Mouse (Mus musculus) CD4-positive, CD25-positive, alpha-beta regulatory T cell, adult 4 months (primary cell): Measurements from ENCODE around the gene Miga2. TPM values are rescaled to one million over a fixed set of nuclear protein-coding genes. Genes with fewer than 3 reads are reported as not detected.
A peak's percentile ranks its signal among the peaks of the same experiment; 100 is the strongest.

Source experiments
- ATAC-seq: one replicate; pipeline ENCODE4 v1.8.0; 2017
- polyA plus RNA-seq, 2 experiments: library from polyadenylated mRNA; unstranded; fragments of 100-300 nt; shearing (Covaris generic); gene quantifications; one replicate each; pipeline ENCODE4 v1.2.1; 2017

Gene Miga2
- polyA plus RNA-seq, 2 experiments from 2014 or later, result 5.0 to 8.3 TPM

DNA sequence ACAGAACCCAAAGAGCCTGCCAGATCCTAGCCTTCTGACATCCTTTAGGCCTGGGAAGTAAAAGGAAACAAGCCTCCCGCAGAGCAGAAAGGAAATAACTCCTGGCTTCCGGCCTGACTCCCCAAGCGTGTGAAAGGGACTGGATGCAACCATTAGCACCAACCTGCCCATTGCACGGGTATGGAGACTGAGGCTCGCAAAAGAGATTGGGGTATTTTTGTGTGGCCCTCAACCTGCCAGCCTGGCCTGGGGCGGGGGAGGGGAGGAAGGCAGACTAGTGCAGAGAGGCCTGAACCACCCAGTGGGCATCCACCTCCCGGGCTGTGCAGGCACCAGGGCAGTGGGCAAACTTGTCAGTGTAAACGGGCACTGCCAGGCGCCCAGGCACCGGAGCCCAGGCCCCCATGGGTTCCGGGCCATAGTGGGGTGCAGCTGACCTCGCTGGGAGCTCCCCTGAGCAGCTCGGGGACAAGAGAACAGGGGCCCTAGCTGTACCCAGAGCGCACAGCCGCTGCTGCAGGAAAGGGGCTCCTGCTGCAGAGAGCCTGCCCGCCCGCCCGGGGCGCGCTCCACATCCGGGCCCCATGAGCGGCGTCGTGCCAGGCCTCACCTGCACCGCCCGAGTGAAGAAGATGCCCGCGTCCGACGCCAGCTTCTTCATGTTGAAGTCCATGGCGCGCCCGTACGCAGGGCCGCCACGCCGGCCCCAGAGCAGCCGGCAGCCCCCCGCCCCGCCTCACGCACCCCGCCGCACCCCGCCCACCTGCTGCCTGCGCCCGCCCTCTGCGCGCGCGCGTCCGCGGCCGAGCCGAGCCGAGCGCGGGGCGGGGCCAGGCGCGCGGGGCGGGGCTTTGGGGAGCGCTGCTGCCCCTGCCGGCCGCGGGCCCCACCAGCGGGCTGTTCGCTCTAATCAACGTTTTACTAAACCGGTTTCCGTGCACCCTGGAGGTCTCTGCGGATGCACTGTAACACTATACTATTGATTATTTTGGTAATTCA, 5.2 kb upstream of the Miga2 start, which contains the start of gene Sh3glb2:
Gene Sh3glb2, minus strand, starts transcription at position 805 of the 999 bp plus-strand sequence.
- ATAC-seq, result peak; percentile 75

DNA sequence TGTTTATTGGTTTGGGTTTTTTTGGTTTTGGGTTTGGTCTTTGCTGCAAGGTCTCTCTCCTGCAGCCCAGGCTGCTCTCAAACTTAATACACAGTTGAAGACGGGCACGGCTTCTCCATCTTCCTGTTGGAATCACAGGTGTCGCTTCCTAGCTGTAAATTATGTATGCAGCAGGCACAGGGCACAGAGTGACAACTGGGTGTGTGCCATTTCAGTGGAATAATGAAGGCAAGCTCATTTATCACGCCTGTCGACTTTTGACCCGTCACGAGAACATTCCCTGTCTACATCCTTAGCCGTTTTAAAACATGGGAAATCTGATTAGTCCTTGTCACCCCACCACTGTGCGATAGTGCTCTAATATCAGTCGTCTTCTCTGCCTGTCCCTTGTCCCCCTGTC, 3.4 kb upstream of the Miga2 start:
- no peak for ATAC-seq

DNA sequence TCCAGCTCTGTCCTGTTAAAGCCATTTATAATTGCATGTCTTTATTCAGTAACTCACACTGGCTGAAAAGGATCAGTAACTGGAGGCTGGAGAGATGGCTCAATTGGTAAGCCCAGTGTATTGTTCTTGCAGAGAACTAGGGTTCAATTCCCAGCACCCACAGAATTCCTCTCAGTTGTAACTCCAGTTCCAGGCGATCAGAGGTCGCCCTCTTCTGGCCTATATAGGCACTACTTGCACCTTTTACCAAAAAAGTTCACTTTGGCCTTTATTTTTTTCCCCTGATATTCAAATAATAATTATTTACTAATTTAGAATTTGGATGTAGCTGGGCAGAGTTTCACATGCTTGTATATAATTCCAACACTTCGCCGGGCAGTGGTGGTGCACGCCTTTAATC, 1.2 kb upstream of the Miga2 start:
- no peak for ATAC-seq

DNA sequence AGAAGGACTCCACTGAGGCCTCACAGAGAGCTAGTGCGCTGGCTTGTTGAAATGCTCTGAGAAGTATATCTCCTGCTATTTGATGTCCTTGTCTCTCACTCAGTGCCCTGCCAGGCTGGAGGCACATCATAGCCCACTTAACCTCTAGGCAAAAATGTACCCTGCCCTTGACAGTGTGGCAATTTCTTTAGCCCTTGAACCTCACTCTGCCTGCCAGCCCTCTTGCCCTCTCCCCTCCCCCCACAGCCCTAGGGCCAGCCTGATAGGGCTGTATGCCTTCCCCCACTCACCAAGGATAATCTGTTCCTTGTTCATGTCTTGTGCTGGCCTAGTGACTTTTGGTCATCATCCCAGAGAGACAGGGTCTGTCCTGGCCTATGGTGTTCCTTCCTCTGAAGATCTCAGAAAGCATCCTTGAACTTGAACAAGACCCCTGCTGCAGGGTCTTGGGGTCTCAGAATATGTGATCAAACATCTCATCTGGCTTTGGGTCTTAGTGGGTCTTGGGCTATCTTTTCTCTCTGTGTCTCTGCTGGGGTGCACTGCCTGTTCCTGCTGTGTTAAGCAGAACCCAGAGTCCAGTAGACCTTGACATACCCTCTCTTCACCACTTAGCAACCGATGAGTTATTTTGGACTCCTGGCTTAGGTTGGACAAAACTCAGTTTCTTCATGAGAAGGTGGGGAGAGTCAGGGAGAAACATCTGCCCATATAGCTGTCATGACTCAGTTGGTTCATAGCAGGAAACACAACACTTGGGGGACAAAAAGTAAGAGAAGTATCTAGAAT, 1.4 kb downstream of the Miga2 start:
- ATAC-seq, result no peak

DNA sequence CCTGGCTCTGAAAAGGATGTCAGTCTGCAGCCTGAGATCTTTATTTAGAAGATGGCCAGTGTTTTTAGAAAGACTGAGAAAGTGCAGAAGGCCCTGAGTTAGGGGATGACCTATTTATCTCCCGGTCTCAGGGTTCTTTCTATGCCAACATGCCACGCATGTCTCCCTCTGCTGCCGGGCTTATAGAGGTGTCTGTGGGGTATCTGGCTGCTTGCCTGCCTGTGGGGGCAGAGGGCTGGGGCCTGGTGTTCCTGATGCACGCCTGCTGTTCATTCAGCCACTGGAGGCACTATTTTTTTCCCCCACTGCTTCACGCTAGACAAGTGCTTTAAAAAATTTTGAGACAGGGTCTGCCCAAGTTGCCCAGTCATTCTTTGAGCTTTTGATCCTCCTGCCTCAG, 2.2 kb downstream of the Miga2 start:
- ATAC-seq, result no peak

DNA sequence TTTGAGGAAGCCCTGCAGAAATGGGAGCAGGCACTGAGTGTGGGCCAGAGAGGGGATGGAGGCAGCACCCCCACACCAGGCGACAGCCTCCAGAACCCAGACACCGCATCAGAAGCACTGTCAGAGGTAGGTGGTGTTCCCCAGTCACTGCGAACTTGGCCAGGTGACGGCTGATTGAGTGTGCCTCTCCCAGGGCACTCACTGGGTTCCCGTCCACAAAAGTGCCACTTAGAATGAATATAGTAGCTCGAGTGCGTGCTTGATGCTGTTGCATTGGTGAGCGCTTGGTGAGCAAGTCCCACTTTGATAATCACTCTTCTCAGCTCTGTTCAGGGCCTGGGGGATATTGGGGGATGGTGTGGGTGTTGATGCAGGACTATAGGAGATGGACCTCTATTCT, 7.5 kb downstream of the Miga2 start:
- no peak for ATAC-seq

DNA sequence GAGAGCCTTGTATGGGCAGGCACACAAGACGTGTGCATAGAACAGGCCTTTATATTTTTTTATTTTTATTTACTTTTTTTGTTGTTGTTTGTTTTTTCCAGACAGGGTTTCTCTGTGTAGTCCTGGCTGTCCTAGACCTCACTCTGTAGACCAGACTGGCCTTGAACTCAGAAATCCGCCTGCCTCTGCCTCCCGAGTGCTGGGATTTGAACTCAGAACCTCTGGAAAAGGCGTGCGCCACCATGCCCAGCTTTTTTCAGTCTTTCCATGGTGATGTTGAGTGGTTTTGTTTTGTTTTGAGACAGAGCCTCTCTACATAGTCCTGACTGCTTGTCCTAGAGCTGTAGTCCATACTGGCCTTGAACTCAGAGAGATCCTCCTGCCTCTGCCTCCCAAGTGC, 8.7 kb downstream of the Miga2 start:
- ATAC-seq, result no peak

DNA sequence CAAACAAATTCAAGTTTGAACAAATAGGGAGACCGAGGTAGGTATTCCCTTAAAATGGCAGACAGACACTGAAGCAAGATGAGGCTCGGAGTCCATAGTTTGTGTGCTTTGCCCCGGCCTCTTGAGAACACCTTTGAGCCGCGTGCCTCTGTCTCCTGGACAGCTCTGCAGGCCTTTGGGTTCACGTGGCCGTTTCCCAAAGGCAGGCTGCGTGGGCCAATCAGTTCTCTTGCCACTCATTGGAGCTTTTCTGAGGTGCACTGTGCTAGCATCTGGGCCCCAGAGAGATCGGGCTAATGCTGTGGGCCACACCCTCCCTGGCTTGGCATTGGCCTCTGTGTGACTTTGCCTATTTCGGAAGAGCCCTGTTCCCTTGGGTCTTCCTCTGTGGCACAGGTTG, 11.9 kb downstream of the Miga2 start:
- ATAC-seq, result no peak

DNA sequence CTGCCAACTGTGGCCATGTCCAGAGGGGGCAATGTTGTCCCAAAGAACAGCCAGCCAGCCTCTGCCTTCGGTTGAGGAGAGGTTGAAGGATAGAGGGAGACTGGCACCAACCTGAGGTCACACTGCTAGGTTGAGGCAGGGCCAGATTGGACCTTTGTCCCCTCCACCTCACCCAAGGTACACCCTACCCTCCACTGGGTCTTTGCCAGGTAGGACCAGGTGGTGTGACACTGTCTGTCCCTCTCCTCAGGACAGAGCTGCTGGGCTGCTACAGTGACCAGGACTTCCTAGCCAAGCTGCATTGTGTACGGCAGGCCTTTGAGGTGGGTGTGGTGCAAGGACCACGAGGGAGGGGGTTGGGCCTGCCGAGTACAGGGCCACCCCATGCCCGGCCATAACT, 13.7 kb downstream of the Miga2 start:
- no peak for ATAC-seq

DNA sequence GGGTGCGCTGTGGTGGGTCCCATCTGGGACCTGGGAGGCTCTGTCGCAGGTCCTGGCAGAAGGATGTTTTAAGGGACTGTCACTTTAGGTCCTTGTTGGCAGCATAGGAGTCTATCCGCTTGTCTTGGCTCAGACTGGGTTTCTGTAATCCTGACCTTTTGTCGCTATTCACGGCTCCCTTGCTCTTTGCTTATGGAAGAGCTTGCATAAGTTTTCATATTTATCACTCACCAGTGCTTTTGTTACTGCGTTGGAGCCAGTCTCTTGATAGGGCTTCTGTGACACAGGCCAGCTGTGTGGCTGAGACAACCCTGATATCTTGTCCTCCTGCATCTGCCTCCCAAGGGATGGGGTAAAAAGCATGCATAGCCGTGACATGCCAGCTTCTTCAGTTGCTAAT, 15.3 kb downstream of the Miga2 start:
- ATAC-seq, result no peak

DNA sequence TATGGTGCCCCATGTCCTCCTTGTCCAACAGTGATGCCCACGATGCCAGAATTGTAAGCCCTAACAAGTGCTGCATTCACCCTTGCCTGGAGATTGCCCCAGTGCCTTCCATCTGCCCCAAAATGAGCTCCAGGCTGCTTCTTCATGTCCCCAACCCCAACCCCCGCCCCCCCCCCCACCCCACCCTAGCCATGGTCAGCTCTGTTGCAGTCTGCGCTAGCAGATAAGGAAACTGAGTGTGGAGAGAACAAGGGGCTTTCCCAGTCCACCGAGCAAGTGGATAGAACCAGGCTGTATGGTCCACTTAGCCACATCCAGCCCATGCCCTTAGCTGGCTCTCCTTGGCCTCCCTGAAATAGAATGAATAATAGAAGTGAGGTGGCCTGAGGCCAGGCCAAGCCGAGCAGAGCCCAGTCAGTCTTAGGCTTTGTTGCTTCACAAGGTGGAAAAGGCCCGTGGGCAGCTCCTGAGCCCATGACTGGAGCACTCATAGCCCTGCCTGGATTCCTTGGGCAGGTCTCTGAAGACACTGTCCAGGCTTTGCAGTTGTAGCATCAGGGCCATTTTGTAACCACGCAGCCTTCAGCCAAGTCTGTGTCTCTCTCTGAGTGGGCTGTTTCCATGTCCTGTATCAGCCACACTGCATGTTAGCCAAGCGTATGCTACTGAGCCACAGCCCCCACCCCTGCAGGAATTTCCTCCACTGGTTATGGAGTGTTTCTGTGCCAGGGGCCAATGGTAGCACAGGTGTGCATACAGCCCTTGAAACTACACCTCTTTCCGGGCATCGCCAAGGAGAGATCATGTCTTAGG, 16.7 kb downstream of the Miga2 start:
- ATAC-seq, result no peak

DNA sequence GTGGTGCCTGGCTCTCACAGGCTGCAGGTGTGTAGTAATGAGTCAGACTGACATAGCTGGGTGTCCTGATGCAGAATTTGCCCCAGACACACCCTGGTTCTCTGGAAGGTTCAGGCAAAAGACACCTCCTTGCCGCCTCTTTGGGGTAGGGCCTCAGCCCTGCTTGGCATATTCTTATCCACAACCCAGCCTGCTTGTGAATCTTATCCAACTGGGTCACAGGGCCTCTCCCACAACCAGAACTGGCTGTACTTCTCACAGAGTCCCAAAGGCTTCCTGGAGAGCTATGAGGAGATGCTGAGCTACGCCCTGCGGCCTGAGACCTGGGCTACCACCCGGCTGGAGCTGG, 17.3 kb downstream of the Miga2 start:
- ATAC-seq, result no peak

DNA sequence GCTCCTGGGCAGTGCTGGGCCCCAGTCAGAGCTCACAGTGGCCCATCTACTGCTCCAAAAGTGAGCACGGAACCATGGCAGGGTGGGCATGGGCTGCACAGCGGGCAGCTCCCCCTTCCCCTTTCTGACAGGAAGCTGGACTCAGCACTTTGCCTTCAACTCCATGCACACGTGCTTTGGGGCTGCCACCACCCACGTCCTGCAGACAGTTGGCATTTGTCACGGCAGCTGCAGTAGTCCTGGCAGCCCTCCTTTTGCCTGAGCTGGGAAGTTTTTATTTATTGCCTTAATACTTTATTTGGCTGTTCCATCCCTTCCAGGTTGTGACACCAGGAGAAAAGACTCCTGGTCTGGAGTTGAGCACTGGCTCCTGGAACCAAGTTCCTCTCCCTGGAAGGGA, 20.8 kb downstream of the Miga2 start:
- ATAC-seq, result no peak

DNA sequence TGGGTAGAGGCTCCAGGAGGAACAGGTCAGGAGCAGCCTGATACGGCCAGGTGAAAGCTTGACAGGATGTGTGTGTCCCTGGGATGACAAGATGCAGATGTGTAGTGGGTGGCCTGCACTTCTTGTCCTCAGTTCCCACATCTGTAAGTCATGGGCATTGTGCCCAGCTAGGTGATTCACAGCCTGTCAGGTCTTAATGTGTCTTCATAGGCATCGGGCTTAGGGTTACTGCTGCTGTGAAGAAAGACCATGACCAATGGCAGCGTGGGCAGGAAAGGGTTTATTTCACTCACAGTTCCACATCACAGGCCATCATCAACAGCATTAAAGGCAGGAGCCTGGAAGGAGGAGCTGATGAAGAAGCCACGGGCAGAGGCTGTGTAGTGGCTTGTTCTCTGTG, 21.6 kb downstream of the Miga2 start:
- ATAC-seq, result no peak

DNA sequence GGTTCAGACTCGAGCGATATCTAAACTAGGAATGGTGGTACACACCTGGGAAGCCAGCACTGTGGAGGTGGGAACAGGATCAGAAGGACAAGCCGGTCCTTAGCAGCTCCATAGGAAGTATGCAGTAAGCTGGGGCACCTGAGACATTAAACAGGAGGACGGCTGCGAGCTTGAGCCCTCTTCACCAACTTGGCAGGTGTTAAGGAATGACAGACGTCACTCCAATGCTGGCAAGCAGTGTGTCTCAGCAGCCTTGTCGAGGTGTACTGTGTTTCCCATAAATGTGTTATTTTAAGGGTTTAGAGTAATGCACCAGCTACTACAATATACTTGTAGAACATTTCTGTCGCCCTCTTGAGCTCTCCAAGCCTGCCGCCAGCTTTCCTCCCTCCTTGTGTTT, 22.9 kb downstream of the Miga2 start:
- no peak for ATAC-seq

DNA sequence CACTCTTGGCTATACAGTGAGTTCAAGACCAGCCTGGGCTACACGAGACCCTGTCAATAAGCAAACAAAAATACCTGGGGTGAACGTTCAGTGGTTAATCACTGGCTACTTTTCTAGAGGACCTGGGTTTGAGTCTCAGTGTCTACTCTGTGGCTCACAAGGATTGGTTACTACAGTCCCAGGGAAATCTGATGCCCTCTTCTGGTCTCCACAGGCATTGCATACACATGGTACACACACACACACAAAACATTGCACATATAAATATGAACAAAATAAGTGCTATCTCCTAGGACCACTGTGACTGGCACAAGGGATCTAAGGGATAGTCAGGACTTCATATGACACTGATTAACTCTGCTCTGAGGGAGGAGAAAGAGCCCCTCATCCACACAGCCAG, 25.0 kb downstream of the Miga2 start:
- no peak for ATAC-seq

DNA sequence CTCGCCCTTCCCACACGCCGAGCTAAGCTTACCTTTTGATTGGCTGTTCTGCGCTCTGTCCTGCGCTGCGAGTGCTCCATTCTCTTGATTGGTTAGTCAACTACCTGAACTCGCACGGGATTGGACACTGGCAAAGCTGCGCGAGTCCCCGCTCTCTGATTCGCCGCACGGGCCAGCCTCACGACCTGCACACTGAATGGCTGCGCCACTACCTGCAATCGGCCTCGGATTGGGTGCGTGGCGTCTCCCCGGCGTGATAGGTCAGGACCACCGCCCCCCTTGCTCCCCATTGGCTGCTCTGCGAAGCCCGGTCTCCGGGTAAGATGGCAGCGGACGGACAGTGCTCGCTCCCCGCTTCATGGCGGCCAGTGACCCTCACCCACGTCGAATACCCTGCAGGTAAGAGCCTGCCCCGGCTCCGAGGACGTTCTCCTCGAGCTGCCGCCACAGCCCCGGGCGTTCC, 28.1 kb downstream of the Miga2 start, which contains the start of gene Dolpp1:
Gene Dolpp1, plus strand, starts transcription at position 141 of the 463 bp plus-strand sequence.
- ATAC-seq, result peak; percentile 96

DNA sequence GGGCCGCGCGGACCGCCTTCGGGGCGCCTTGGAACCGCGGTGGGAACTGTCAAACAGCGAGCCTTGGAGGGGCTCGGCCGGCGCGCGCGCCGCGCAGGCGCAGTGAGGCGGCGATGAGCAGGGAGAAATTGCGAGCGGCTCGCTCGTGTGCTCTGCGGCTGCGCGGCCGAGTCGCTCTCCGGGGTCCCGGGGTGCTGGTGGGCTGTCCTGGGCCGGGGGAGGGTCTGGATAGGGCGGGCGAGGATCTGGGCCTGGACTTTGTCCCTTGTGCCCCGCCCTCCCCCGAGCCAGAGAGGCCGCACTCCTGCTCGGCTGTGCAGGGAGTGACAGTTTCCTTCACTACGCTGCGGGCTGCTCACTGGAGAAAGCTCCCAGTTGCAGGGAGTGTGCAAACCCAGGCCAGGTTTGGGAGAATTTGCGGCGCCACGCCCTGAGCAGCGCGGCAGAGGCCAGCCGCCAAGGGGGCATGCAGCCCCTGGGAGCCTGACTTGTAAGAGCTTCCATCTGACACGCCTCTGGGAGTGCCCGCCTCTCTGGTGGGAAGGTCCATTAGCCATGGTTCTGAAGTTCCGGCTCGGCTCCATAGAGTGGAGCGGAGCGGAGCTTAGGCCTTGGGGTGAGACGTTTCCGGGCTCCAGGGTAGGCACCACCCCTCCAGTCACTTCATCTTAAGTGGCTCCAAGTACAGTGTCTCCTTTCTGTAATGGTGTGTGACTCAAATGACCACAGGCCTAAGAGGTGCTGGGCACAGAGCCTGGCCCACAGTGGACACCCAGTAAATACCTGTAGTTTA, 28.7 kb downstream of the Miga2 start:
- ATAC-seq, result peak; percentile 26

DNA sequence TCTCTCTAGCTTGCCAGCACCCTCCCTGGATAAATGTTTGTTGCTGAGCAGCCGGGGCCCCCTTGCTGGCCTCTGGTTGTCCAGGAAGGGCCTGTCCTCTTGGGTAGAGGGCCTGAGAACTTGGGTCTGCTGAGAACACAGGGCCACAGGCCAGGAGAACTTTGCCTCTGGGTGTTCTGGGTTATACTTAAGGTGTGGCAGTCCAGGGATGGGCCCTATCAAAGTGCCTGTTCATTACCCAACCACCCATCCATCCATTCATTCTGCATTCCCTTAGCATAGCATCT, 29.3 kb downstream of the Miga2 start:
- ATAC-seq, result no peak

DNA sequence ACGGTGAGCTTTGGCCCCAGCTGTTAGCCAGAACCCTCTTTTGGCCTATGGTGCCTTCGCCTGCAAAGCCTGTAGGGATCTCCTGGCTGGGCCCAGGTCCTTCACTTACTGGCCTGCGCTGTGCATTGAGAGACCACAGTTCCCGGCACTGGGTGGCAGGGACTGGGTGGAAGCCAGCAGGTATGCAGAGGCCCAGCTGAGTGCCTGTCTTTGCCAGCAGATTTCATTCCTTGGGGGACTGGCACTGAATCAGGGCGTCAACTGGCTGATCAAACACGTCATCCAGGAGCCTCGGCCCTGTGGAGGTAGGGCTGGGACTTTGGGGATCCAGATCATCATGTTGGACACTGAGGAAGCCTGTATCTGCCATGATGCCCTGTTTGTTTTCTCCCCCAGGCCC, 31.7 kb downstream of the Miga2 start:
- no peak for ATAC-seq

DNA sequence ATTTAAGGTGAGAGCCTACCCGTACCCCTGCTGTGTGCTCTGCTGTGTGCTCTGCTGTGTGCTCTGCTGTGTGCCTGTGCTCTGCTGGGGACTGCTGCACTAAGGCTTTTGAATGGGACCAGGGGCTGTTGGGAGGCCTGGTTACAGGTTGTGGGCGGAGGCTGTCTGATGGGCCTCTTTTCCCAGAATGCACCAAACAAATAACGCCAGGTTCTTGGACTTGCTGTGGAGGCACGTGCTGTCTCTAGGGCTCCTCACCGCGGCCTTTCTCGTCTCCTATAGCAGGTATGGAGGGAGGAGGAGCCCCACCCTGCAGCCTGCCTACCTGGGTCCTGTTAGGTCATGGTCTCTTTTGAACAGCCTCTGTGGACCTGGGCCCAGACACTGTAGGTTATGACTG, 32.2 kb downstream of the Miga2 start:
- ATAC-seq, result no peak

DNA sequence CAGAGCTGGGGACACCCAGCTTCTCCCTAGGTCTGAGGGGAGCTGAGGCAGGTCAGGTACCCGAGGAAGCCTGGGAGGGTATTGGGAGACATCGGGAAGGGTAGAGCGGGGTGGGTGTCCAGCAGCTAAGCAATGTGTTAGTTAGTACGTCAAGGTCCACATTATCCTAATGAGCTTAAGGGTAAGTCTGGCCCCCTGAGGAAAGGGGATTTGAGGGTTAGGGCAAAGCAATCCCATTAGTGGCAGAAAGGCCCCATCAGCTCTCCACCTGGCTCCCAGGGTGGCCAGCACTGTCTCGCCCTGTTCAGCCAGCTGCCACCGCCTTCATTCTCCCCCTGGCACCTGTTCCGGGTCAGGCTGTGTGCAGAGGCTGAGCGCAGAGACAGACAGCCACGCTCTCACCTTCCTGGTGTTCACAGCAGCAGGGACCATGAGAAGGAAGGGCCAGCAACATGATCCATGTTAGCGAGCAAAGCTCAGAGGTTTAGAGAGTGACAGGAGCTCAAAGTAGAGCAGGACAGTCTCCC, 34.0 kb downstream of the Miga2 start:
- ATAC-seq, result no peak
